Mouse (Mus musculus): ENCODE results near the gene Olfr325.

GRCm38 (mm10) chr11:58597837-58598236 is 20.3 kb downstream of the Olfr325 start:
- TF ChIP-seq CTCF (IDR thresholded peaks at IDR 0.05; ENCODE audit: extremely low read depth, insufficient read depth, low read length) (no peak), POLR2A (IDR thresholded peaks at IDR 0.05; ENCODE audit: extremely low read depth, insufficient read depth, low read length) (no peak)

Measured in cortical plate, adult 2 months (tissue).